Mouse (Mus musculus) cortical plate, adult 2 months (tissue): ENCODE data around the gene Atxn7l3.

ENCODE experiments used
- CTCF ChIP-seq: fragments of 200-500 bp; IDR thresholded peaks from 2 replicates; pipeline ENCODE4 v1.5.1; 2011; ENCODE audit warnings: mild to moderate bottlenecking, control low read depth, low read length; ENCODE audit not compliant: insufficient read depth; ENCODE audit errors: extremely low read depth
- POLR2A ChIP-seq: fragments of 200-500 bp; IDR thresholded peaks from 2 replicates; pipeline ENCODE4 v1.6.1; 2011; ENCODE audit warnings: mild to moderate bottlenecking, low read length, control low read depth; ENCODE audit not compliant: insufficient read depth; ENCODE audit errors: extremely low read depth

GRCm38 (mm10) chr11:102311966-102312365 is 15.5 kb upstream of the Atxn7l3 start:
- no peak for TF ChIP-seq CTCF
- no peak for TF ChIP-seq POLR2A
